Mouse (Mus musculus) lung, adult 2 months (tissue): ENCODE data around the gene Ints14.

Source experiments
- CTCF ChIP-seq: fragments of 200-500 bp; IDR thresholded peaks from 2 replicates; pipeline ENCODE4 v1.5.1; 2011; ENCODE audit warnings: mild to moderate bottlenecking, low read length, control low read depth; ENCODE audit not compliant: insufficient read depth
- POLR2A ChIP-seq: fragments of 200-500 bp; IDR thresholded peaks from 2 replicates; pipeline ENCODE4 v1.6.1; 2011; ENCODE audit warnings: low read depth, mild to moderate bottlenecking, control low read depth, low read length, borderline replicate concordance; ENCODE audit errors: extremely low read depth

- no peak for TF ChIP-seq POLR2A
- no peak for TF ChIP-seq CTCF
Observed at GRCm38 (mm10) chr9:65021887-65022579, 61.3 kb downstream of the Ints14 start.
